Mouse (Mus musculus): Measurements from ENCODE around the gene Gtpbp3. TPM values are rescaled to one million over a fixed set of nuclear protein-coding genes. Genes with fewer than 3 reads are reported as not detected.

Gtpbp3 gene
- polyA plus RNA-seq (2014; fragmentation: Illumina TruSeq; extraction: RNeasy Lipid Tissue Mini Kit (QIAGEN cat#74804); ENCODE audit: low read depth, low replicate concordance) = 0.64 TPM

DNA sequence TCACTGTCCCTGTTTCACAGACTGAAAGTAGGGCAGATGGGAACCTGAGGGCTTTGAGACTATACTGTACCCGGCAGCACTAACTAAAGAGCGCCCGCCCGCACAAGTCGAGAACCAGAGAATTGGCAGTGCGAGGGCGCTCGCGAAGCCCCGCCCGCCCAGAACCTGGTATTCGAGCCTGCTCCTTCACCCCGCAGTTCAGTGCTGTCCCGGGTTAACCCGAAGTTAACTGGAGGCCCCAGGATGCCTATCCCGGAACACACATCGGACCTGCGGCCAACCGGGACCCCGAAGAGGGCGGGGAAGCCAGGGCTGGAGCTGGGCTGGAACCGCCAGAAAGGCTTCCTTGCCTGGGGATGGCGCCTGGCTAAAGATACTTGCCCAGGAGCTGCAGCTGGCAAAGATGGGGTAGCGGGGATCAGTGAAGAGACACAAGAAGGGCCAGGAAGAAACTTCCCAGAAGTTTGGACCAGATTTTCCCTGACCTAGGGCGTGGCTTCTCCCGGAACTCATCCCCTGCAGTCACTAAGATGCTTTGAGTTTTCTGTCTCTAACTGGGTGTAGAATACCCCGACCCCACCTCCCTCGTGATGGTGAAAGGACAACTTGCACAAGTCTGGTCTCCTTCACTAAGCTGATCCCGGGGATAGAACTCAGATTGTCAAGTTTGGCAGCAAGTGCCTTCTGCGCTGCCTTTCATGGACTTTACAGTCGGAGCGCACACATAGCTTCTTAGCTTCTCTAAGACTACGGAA is at the start of gene Gtpbp3:
Gene Gtpbp3 (plus strand): TSS at position 413 of the 755 bp plus-strand sequence.

DNA sequence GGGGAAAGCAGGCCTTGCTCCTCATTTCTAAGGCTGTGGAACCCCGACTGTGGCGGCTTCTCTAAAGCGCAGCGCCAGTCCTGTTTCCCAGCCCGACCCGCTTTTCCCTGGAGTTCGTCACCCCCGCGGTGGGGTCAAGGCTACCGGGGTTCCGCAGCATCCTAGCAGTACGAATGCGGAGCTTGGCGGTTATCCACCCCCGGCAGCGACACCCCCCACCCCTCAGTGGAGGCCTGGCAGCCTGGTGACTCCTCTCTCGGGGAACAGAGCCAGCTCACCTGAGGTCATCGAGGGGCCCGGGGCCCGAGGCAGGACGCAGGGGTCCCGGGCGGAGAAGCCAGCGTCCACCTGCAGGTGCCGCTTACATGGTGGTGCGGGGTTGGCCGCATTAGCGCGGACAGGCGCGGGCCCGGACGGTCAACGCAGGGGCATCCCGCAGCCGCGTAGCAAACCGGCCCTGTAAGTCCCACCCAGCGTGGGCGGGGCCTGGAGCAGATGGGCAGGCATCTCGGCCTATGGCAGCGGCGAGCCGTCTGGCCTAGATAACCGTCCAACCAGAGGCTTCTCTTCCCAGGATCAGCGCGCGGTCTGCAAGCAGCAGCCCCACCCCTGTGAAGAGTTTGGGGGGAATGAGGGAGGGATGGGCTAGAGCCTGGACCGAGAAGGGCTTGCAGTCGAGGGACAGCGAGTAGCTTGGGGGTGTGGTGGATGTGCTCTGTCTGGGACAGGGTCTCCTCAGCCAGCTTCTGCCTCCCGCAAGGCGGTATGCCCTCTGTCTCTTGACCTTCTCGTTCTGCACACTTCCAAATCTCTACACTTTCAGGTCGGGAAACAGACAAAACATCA is 24.5 kb upstream of the Gtpbp3 start, which contains the start of gene Abhd8:
Gene Abhd8 (minus strand): TSS at position 468 of the 846 bp plus-strand sequence.

DNA sequence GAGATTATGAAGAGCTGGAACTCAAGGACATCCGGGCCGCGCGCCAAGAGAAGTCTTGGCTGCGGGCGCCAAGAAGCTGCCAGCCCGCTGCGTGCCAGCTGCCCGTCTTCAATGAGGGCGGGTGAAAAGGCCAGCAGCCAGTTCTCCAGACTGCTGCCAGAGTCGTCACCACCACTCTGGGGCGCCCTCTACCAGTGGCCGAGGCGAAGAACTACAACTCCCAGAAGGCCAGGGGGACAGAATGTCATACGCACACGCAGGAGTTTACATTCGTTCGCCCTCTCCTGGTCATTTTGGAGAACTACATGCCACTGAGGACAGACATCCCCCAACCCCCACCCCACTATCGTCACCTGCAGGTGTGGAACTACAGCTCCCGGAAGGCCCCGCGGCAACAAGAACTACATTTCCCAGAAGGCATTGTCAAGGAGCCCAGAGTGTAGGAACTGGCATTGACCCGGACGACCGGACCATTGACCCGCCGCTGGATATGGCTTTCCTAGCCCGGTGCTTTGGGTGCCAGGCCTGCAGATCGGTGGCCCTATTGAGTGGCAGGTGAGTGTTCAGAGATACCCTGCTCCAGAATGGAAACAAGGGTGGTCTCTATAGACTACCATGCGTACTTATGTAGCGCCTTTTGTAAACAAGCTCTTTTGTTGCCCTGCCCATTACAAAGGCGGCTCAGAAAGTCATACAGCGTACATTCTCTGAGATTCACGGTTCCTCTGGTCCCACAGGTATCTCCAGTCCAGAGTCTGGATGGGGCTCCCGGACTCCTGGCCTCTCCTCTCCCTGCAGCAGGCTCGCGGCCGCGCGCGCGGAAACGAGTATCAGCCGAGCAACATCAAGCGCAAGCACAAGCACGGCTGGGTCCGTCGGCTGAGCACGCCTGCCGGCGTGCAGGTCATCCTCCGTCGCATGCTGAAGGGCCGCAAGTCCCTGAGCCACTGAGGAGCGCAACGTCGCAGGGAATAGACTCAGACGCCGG is 23.1 kb upstream of the Gtpbp3 start, which contains the start of gene Mrpl34:
Gene Mrpl34 (plus strand): TSS at position 447 of the 988 bp plus-strand sequence.

DNA sequence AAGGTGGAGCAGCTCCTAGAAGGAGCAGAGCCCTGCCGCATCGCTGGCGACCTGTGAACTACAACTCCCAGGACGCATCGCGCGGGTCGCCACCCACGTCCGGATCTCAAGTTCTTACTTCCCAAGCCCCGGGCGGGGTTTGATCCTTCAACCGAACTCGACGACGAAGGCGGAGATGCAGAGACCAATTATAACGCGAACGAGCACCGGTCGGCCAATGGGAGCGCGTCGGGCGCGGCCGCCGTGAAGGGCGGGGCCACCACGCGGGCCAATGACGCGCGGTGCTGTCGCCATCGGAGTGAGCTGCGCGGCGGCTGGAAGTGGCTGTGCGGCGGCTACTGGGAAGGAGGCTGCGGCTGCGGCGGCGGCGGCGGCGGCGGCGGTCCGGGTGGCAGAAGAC is 19.0 kb upstream of the Gtpbp3 start, which contains the start of gene Dda1:
Gene Dda1 (plus strand): TSS at position 284 of the 400 bp plus-strand sequence.

DNA sequence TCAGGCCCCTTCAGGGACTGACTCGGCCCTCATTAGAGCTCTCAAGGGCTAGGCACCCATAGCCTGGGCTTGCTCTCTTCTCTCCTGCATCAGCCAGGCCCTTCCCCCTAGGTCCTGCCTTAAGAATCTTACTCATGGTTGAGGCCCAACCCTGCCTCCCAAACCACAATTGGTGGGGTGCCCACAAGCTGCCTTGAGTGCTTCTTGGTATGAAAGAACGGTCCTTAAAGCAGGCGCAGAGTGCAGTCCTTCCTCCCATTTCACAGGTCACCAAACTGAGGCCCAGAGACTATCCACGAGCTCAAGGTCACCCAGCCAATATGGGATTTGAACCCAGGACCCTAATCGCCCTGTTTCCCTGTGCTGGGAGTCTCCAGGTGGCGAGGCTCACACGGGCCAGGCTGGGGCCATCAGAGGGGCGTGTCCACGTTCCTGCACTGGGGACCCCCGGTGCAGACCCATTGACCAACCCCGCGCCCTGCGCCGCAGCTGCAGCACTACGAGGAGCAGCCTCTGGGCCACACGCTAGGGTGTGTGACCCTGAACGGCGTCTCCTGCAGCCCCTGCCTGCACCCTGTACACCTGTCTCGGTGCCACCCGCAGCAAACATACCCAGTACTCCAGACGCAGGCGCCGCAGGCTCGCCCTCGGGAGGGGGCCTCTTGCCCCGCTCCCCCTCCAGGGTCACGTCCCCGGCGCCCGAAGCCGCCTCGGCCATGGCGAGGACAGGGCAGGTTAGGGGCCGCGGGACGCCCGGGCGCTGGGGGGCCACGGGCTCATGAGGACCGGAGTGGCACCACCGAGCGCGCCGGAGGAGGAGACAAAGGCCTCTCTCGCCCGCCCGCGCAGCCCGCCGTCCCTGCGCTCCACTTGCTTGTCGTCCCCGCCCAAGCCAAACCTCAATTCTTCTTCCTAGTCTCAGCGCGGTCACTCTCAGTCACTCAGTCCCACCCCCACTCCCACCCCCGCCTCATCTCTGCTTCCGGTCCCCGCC is 2.5 kb upstream of the Gtpbp3 start, which contains the start of gene Ano8:
Gene Ano8 (minus strand): TSS at position 822 of the 994 bp plus-strand sequence.

DNA sequence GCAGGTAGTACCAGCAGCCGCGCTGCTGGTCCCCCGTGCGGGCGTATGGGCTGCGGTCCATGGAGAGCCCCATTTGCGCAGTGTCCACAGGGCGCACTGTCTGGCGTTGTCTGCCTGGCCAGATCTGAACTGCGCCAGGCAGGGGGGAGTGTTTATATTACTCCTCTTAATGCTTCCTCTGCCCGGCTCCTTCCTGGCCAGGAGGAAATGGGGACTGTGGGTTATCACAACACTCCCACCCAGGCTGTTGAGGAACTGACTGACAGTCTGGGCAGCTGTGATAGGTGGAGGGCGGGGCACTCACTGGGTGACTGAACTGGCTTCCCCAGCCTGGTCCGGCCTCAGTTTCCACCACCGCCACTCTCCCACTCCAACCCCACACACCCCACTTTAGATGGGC is 23.7 kb downstream of the Gtpbp3 start, which contains the start of gene Plvap:
Gene Plvap (minus strand): TSS at position 109 of the 400 bp plus-strand sequence.

DNA sequence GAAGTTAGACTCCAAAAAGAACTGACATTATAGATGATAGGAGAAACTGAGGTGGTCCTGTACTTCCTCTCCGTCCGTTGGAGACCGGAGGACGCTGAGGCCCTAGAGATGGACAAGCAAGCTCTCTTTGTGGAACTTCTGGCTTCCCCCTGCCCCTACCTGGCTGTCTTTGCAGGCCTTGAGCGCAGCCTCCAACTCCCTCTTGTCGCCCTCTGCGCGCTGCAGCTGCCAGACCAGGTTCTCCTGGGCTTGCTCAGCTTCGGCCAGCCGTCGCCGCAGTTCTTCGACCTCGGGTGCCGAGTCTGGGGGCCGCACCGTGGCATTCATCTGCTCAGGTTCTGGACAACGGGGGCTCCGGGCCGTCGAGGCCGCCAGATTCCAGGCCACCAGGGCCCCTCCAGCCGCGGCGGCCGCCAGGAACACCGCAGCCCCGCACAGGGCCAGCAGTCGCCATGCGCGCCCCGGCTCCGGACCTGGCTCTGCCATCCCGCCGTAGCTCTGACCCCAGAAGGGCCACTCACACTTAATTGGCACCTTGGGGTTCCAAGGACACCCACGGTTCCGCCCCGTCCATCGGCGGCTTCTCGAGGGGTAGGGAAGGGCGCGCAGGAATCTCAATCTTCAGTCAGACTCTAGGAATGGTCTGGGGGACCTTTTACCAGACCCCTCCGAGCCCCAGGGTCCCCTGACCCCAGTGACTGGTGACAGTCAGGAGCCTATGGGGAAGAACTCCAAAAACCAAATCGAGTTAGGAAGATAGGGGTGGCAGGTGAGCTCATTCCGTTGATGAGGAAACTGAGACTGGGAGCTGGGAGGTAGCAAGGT is 37.5 kb downstream of the Gtpbp3 start, which contains the start of gene Ccdc194:
Gene Ccdc194 (minus strand): TSS at position 486 of the 825 bp plus-strand sequence.

DNA sequence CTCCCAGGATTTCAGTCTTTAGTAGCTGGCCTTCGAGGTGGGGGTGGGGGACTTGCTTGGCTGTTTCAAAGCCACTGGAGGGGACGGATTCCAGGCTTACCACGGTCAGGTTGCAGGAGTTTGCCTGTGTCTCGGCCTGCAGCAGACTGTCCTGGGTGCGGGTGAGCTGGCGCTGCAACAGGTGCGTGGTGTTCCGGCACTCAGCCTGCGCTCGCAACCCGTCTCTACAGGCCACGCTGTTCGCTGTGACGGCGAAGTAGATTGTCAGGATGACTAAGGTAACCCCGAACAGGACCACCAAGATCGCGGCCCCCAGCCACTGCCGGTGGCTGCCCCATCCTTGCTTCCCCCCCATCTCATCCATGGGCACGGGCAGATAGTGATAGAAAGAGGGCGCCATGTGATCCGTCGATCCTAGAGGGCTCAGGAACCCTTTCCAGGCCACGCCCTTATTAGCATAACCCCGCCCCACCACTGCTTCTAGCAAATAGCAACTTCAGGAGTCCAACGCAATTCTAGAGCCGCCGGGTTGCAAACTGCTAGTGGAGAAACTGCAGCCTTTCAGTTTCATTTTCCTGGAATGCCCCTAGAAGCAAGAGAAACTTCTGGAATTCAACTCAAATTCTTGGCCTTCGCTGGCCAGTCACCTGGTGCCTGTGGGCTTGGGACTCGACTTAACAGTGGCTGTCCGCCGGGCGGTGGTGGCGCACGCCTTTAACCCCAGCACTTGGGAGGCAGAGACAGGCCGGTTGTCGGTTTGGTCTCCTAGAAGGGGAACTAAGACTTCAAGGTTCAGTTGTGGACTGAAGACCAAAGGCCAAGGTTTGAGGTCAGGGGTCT is 49.3 kb downstream of the Gtpbp3 start, which contains the start of gene Bst2:
Gene Bst2 (minus strand): TSS at position 429 of the 840 bp plus-strand sequence.

DNA sequence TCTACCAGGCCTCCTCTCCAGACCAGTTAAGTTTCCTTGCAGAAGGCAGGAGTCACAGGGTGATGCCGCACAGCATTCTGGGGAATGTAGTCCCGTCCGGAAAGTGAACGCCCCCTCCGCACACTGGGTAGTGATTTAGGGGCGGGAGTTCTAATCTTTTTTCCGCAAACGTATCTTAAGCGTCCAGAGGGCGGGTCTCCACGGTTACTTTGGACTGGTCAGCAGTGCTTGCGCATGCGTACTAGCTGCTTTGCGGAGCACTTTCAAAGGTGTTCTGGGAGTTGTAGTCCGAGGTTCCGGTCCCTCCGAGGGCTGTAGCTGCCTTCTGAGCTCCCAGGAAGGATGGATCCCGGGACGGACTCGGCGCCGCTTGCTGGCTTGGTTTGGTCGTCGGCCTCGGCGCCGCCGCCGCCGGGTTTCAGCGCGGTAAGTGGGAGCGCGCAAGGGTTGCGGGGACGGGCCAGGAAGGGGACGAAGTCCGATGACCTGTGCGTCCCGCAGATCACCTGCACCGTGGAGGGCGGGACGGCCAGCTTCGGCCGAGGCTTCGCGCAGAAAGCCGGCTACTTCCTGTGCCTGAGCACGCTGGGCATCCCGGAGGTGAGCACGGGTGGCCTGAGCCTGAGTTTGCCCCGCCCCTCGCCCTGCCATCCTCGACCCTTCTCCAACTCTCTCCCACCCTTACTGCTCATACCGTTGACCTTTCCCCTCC is 54.9 kb downstream of the Gtpbp3 start, which contains the start of gene Mvb12a:
Gene Mvb12a (plus strand): TSS at position 291 of the 712 bp plus-strand sequence.

Other genes with a start within 250 kb of the Gtpbp3 start
- 2.4 TPM for gene Myo9b, start 215.4 kb upstream of the Gtpbp3 start, polyA plus RNA-seq (2014; fragmentation: Illumina TruSeq; extraction: RNeasy Lipid Tissue Mini Kit (QIAGEN cat#74804); ENCODE audit: low read depth, low replicate concordance)
- gene Haus8, start 215.2 kb upstream of the Gtpbp3 start, polyA plus RNA-seq (2014; fragmentation: Illumina TruSeq; extraction: RNeasy Lipid Tissue Mini Kit (QIAGEN cat#74804); ENCODE audit: low read depth, low replicate concordance) = 1.6 TPM
- 5.1 TPM for gene Use1, start 121.3 kb upstream of the Gtpbp3 start, polyA plus RNA-seq (2014; fragmentation: Illumina TruSeq; extraction: RNeasy Lipid Tissue Mini Kit (QIAGEN cat#74804); ENCODE audit: low read depth, low replicate concordance)
- 1.1 TPM for gene Ocel1, start 116.8 kb upstream of the Gtpbp3 start, polyA plus RNA-seq (2014; fragmentation: Illumina TruSeq; extraction: RNeasy Lipid Tissue Mini Kit (QIAGEN cat#74804); ENCODE audit: low read depth, low replicate concordance)
- 9.2 TPM for gene Nr2f6, start 106.1 kb upstream of the Gtpbp3 start, polyA plus RNA-seq (2014; fragmentation: Illumina TruSeq; extraction: RNeasy Lipid Tissue Mini Kit (QIAGEN cat#74804); ENCODE audit: low read depth, low replicate concordance)
- 1.0 TPM for gene Ushbp1, start 92.3 kb upstream of the Gtpbp3 start, polyA plus RNA-seq (2014; fragmentation: Illumina TruSeq; extraction: RNeasy Lipid Tissue Mini Kit (QIAGEN cat#74804); ENCODE audit: low read depth, low replicate concordance)
- gene Babam1, start 91.2 kb upstream of the Gtpbp3 start, polyA plus RNA-seq (2014; fragmentation: Illumina TruSeq; extraction: RNeasy Lipid Tissue Mini Kit (QIAGEN cat#74804); ENCODE audit: low read depth, low replicate concordance) = 20.7 TPM
- gene Ankle1, start 82.1 kb upstream of the Gtpbp3 start, polyA plus RNA-seq (2014; fragmentation: Illumina TruSeq; extraction: RNeasy Lipid Tissue Mini Kit (QIAGEN cat#74804); ENCODE audit: low read depth, low replicate concordance) = not detected
- gene Abhd8, start 24.4 kb upstream of the Gtpbp3 start, polyA plus RNA-seq (2014; fragmentation: Illumina TruSeq; extraction: RNeasy Lipid Tissue Mini Kit (QIAGEN cat#74804); ENCODE audit: low read depth, low replicate concordance) = not detected
- 5.9 TPM for gene Mrpl34, start 23.1 kb upstream of the Gtpbp3 start, polyA plus RNA-seq (2014; fragmentation: Illumina TruSeq; extraction: RNeasy Lipid Tissue Mini Kit (QIAGEN cat#74804); ENCODE audit: low read depth, low replicate concordance)
- 1.1 TPM for gene Dda1, start 18.9 kb upstream of the Gtpbp3 start, polyA plus RNA-seq (2014; fragmentation: Illumina TruSeq; extraction: RNeasy Lipid Tissue Mini Kit (QIAGEN cat#74804); ENCODE audit: low read depth, low replicate concordance)
- gene Ano8, start 2.1 kb upstream of the Gtpbp3 start, polyA plus RNA-seq (2014; fragmentation: Illumina TruSeq; extraction: RNeasy Lipid Tissue Mini Kit (QIAGEN cat#74804); ENCODE audit: low read depth, low replicate concordance) = 0.45 TPM
- 3.6 TPM for gene Plvap, start 23.6 kb downstream of the Gtpbp3 start, polyA plus RNA-seq (2014; fragmentation: Illumina TruSeq; extraction: RNeasy Lipid Tissue Mini Kit (QIAGEN cat#74804); ENCODE audit: low read depth, low replicate concordance)
- not detected for gene Ccdc194, start 37.6 kb downstream of the Gtpbp3 start, polyA plus RNA-seq (2014; fragmentation: Illumina TruSeq; extraction: RNeasy Lipid Tissue Mini Kit (QIAGEN cat#74804); ENCODE audit: low read depth, low replicate concordance)
- 29.0 TPM for gene Bst2, start 49.4 kb downstream of the Gtpbp3 start, polyA plus RNA-seq (2014; fragmentation: Illumina TruSeq; extraction: RNeasy Lipid Tissue Mini Kit (QIAGEN cat#74804); ENCODE audit: low read depth, low replicate concordance)
- gene Mvb12a, start 54.8 kb downstream of the Gtpbp3 start, polyA plus RNA-seq (2014; fragmentation: Illumina TruSeq; extraction: RNeasy Lipid Tissue Mini Kit (QIAGEN cat#74804); ENCODE audit: low read depth, low replicate concordance) = 3.5 TPM
- gene Tmem221, start 70.8 kb downstream of the Gtpbp3 start, polyA plus RNA-seq (2014; fragmentation: Illumina TruSeq; extraction: RNeasy Lipid Tissue Mini Kit (QIAGEN cat#74804); ENCODE audit: low read depth, low replicate concordance) = not detected
- not detected for gene Nxnl1, start 78.5 kb downstream of the Gtpbp3 start, polyA plus RNA-seq (2014; fragmentation: Illumina TruSeq; extraction: RNeasy Lipid Tissue Mini Kit (QIAGEN cat#74804); ENCODE audit: low read depth, low replicate concordance)
- 0.90 TPM for gene Slc27a1, start 80.8 kb downstream of the Gtpbp3 start, polyA plus RNA-seq (2014; fragmentation: Illumina TruSeq; extraction: RNeasy Lipid Tissue Mini Kit (QIAGEN cat#74804); ENCODE audit: low read depth, low replicate concordance)
- 0.69 TPM for gene Pgls, start 104.1 kb downstream of the Gtpbp3 start, polyA plus RNA-seq (2014; fragmentation: Illumina TruSeq; extraction: RNeasy Lipid Tissue Mini Kit (QIAGEN cat#74804); ENCODE audit: low read depth, low replicate concordance)
- gene Fam129c, start 109.5 kb downstream of the Gtpbp3 start, polyA plus RNA-seq (2014; fragmentation: Illumina TruSeq; extraction: RNeasy Lipid Tissue Mini Kit (QIAGEN cat#74804); ENCODE audit: low read depth, low replicate concordance) = not detected
- 29.0 TPM for gene Colgalt1, start 122.9 kb downstream of the Gtpbp3 start, polyA plus RNA-seq (2014; fragmentation: Illumina TruSeq; extraction: RNeasy Lipid Tissue Mini Kit (QIAGEN cat#74804); ENCODE audit: low read depth, low replicate concordance)
- gene Unc13a, start 183.7 kb downstream of the Gtpbp3 start, polyA plus RNA-seq (2014; fragmentation: Illumina TruSeq; extraction: RNeasy Lipid Tissue Mini Kit (QIAGEN cat#74804); ENCODE audit: low read depth, low replicate concordance) = not detected
- 0.11 TPM for gene Jak3, start 188.2 kb downstream of the Gtpbp3 start, polyA plus RNA-seq (2014; fragmentation: Illumina TruSeq; extraction: RNeasy Lipid Tissue Mini Kit (QIAGEN cat#74804); ENCODE audit: low read depth, low replicate concordance)
- not detected for gene Insl3, start 201.1 kb downstream of the Gtpbp3 start, polyA plus RNA-seq (2014; fragmentation: Illumina TruSeq; extraction: RNeasy Lipid Tissue Mini Kit (QIAGEN cat#74804); ENCODE audit: low read depth, low replicate concordance)
- 2.3 TPM for gene B3gnt3, start 213.7 kb downstream of the Gtpbp3 start, polyA plus RNA-seq (2014; fragmentation: Illumina TruSeq; extraction: RNeasy Lipid Tissue Mini Kit (QIAGEN cat#74804); ENCODE audit: low read depth, low replicate concordance)
- gene Fcho1, start 237.6 kb downstream of the Gtpbp3 start, polyA plus RNA-seq (2014; fragmentation: Illumina TruSeq; extraction: RNeasy Lipid Tissue Mini Kit (QIAGEN cat#74804); ENCODE audit: low read depth, low replicate concordance) = not detected

Measured in liver, adult 10 weeks (tissue).